Mouse (Mus musculus): Measurements from ENCODE around the gene Gpr83. TPM values are rescaled to one million over a fixed set of nuclear protein-coding genes. Genes with fewer than 3 reads are reported as not detected.

The Gpr83 gene
- polyA plus RNA-seq (2014; fragmentation: Nextera tagmentation; extraction: Ambion mirVana): 0.37 and 0.46 TPM in 2 replicates

DNA sequence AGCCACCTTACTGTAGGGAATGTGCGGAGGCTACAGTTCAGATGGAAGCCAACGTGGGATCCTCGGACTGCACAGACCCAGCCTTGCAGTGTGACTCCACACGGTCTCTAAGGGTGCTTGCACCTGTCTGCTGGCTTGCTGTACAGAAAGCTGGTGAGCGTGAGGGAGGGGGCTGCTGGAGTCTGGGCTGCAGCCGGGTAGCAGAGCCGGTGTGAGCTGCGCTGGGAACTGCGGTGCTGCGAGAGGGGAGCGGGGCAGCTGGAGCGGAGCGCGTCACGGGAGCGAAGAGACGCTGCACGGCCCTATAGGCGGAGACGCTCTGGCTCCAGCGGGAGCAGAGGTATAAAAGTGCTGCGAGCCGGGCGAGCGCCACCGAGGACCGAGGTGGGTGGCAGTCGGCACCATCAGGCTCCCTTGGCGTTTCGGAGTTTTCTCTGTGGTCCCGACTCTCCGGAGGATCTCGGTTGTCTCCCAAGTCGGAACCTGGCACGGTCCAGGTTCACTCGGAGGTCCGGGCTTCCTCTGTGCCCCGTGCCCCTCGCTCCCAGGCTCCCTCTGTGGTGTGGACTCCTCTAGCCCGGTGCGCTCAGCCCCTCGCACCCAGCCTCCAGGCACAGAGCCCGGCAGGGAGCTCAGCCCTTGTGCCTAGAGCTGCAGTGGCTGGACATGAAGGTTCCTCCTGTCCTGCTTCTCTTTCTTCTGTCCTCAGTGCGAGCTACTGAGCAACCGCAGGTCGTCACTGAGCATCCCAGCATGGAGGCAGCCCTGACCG lies at the start of gene Gpr83:
Gene Gpr83 (plus strand): TSS at position 343 of the 772 bp plus-strand sequence.
- Histone ChIP-seq H3K4me2 (replicated peaks; ENCODE audit: low read depth, low read length) (peak within 1 kb of the TSS; percentile 83), H3K9me3 (ENCODE audit: control insufficient read depth, low read length) (no peaks in the 10 kb centered on the region), H3K36me3 (ENCODE audit: control insufficient read depth, insufficient read depth, low read length) (no peaks in the 10 kb centered on the region), H3K9ac (ENCODE audit: low read depth, low read length) (peak within 1 kb of the TSS; percentile 51), H3K27me3 (ENCODE audit: control insufficient read depth, insufficient read depth, low read length) (peaks cover 29% of the 10 kb centered on the region), H3K27ac (ENCODE audit: low read depth, low read length) (no peak within 1 kb of the TSS), H3K4me1 (ENCODE audit: control insufficient read depth, insufficient read depth, low read length) (0 out of 2 replicates have a peak, but pooled peaks cover 2% of the 10 kb centered on the region), H3K4me3 (ENCODE audit: low read length) (peak within 1 kb of the TSS; percentile 43)
- peak; percentile 75 for ATAC-seq (ENCODE audit: low FRiP score, low TSS enrichment)
- WGBS: 2% methylated on average over 47 of the region's 47 CpGs

DNA sequence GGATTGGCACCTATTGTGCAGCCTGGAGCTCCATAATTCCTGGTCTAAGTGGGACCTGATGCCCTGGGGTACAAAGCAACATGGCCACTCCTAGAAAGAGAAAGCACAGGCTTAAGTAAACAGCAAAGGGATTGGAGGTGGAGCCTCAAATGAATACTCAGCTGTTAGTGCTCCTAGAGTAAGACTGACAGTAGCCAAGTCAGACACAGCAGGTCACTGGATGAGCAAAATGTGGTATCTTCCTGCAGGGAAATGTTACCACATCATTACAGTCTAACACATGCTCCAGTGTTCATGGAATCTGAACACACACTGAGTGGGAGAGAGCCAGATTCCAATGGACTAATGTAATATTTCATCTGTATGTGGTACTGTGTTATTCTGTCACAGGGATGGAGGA lies 38.6 kb upstream of the Gpr83 start:
- no peak overlapping the region for H3K4me3 ChIP-seq (ENCODE audit: low read length)
- no peaks in the 10 kb centered on the region for H3K4me1 ChIP-seq (ENCODE audit: control insufficient read depth, insufficient read depth, low read length)
- no peak overlapping the region for H3K4me2 ChIP-seq (replicated peaks; ENCODE audit: low read depth, low read length)
- H3K27ac ChIP-seq (ENCODE audit: low read depth, low read length): no peak overlapping the region
- no peaks in the 10 kb centered on the region for H3K27me3 ChIP-seq (ENCODE audit: control insufficient read depth, insufficient read depth, low read length)
- no peak for ATAC-seq (ENCODE audit: low FRiP score, low TSS enrichment)
- H3K36me3 ChIP-seq (ENCODE audit: control insufficient read depth, insufficient read depth, low read length): peaks cover 69% of the 10 kb centered on the region
- H3K9ac ChIP-seq (ENCODE audit: low read depth, low read length): no peak overlapping the region
- no peaks in the 10 kb centered on the region for H3K9me3 ChIP-seq (ENCODE audit: control insufficient read depth, low read length)

DNA sequence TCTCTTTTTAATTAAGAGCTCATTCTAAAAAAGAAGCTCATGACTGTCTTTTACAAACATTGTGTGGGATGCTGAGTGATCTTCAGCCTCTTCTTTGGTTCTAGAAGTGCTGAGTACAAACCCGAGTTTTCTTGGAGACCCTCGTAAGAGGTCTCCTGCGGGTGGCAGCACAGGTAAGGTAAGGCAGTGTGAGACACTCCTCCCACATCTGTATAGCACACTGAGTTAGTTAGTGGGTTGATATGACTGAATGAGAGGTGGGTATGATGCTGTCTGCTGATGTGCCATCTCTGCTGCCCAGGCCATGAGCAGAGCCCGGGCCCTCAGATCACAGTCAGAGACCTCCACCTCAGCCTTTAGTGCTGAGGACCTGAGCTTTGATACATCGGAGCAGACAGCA lies 35.2 kb upstream of the Gpr83 start:
- no peaks in the 10 kb centered on the region for H3K27me3 ChIP-seq (ENCODE audit: control insufficient read depth, insufficient read depth, low read length)
- H3K4me2 ChIP-seq (replicated peaks; ENCODE audit: low read depth, low read length): no peak overlapping the region
- peaks cover 54% of the 10 kb centered on the region for H3K36me3 ChIP-seq (ENCODE audit: control insufficient read depth, insufficient read depth, low read length)
- no peak overlapping the region for H3K4me3 ChIP-seq (ENCODE audit: low read length)
- 89% methylated on average over 5 of the region's 5 CpGs for WGBS
- no peaks in the 10 kb centered on the region for H3K4me1 ChIP-seq (ENCODE audit: control insufficient read depth, insufficient read depth, low read length)
- H3K9ac ChIP-seq (ENCODE audit: low read depth, low read length): no peak overlapping the region
- no peak overlapping the region for H3K27ac ChIP-seq (ENCODE audit: low read depth, low read length)
- no peak for ATAC-seq (ENCODE audit: low FRiP score, low TSS enrichment)
- H3K9me3 ChIP-seq (ENCODE audit: control insufficient read depth, low read length): no peaks in the 10 kb centered on the region

DNA sequence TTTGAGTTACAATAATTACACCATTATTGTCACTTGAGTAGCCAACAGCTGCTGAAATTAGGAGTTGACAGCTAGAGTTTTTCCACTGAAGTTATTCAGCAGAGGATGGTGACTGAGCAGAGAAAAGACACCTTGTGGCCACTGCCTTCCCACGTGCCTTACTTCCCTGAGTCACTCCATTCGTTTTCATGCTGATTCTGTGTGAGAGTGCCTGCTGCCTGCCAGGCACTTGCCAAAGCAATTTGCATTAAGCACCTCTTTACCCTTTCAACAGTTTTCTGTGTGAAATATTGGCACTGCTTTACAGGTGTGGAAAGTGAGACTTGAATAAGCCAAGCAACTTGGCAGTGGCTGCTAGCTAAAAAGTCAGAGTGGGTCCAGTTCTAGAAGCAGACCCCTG lies 32.1 kb upstream of the Gpr83 start:
- 66% methylated on average over 2 of the region's 2 CpGs for WGBS
- Histone ChIP-seq H3K4me3 (ENCODE audit: low read length) (no peak overlapping the region), H3K27me3 (ENCODE audit: control insufficient read depth, insufficient read depth, low read length) (no peaks in the 10 kb centered on the region), H3K4me2 (replicated peaks; ENCODE audit: low read depth, low read length) (no peak overlapping the region), H3K9me3 (ENCODE audit: control insufficient read depth, low read length) (no peaks in the 10 kb centered on the region), H3K36me3 (ENCODE audit: control insufficient read depth, insufficient read depth, low read length) (peaks cover 54% of the 10 kb centered on the region), H3K27ac (ENCODE audit: low read depth, low read length) (no peak overlapping the region), H3K9ac (ENCODE audit: low read depth, low read length) (no peak overlapping the region), H3K4me1 (ENCODE audit: control insufficient read depth, insufficient read depth, low read length) (no peaks in the 10 kb centered on the region)
- no peak for ATAC-seq (ENCODE audit: low FRiP score, low TSS enrichment)

DNA sequence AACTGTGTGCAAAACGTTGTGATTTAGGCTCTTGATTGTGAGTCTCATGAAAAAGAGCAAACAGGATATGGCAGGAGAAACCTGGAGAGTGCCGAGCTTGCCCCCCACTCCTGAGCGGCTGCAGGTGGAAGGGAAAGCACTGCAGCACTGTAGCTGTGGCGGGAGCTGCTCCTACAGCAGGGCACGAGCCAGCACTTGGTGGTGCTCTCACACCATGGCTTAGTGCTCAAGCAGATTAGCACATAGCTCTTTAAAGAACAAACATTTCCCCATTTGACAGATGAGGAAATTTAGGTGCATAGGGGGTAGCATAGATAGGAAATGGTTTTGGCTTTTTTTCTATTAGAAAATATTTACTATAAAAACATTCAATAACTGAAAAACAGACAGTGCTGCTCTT lies 28.0 kb upstream of the Gpr83 start:
- 84% methylated on average over 5 of the region's 5 CpGs for WGBS

DNA sequence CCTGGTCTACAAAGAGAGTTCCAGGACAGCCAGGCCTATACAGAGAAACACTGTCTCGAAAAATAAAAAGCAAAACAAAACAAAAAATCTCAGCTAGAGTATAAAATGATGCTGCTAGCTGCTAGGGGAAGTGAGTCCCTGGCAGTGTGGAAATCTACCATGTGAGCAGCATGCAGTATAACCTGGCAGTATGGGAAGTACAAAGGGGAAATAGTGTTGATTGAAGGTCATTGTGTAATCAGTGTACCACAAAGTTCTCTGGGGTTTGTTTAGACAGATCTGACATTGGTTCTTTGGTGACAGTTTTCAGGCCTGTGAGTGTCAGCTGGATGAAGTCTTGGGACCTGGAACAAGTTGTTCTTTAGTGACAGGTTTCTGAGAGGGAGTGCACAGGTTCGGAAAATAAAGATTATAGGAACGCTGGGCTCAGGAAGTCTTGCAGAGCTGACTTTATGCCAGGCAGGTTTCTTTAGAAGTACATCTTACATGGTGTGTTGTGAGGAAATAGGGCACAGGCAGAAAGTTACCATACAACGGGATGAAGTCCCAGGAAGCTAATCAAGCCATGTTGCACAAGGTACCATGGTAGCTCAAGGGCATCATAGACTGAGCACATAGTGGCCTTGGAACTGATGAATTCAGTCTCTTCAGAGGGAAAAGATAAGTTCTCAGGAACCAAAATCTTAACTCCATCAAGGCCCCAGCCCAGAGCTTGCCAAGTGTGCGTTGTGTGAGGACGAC lies 24.5 kb upstream of the Gpr83 start:
- no peaks in the 10 kb centered on the region for H3K27me3 ChIP-seq (ENCODE audit: control insufficient read depth, insufficient read depth, low read length)
- H3K36me3 ChIP-seq (ENCODE audit: control insufficient read depth, insufficient read depth, low read length): peaks cover 54% of the 10 kb centered on the region
- no peak overlapping the region for H3K27ac ChIP-seq (ENCODE audit: low read depth, low read length)
- no peak overlapping the region for H3K4me3 ChIP-seq (ENCODE audit: low read length)
- H3K9me3 ChIP-seq (ENCODE audit: control insufficient read depth, low read length): no peaks in the 10 kb centered on the region
- no peaks in the 10 kb centered on the region for H3K4me1 ChIP-seq (ENCODE audit: control insufficient read depth, insufficient read depth, low read length)
- no peak for ATAC-seq (ENCODE audit: low FRiP score, low TSS enrichment)
- 94% methylated on average over 6 of the region's 6 CpGs for WGBS
- H3K4me2 ChIP-seq (replicated peaks; ENCODE audit: low read depth, low read length): no peak overlapping the region
- no peak overlapping the region for H3K9ac ChIP-seq (ENCODE audit: low read depth, low read length)

More for the DNA sequence above, 28.0 kb upstream of the Gpr83 start:
- Histone ChIP-seq H3K4me2 (replicated peaks; ENCODE audit: low read depth, low read length) (no peak overlapping the region), H3K4me1 (ENCODE audit: control insufficient read depth, insufficient read depth, low read length) (no peaks in the 10 kb centered on the region), H3K27me3 (ENCODE audit: control insufficient read depth, insufficient read depth, low read length) (no peaks in the 10 kb centered on the region), H3K27ac (ENCODE audit: low read depth, low read length) (no peak overlapping the region), H3K9ac (ENCODE audit: low read depth, low read length) (no peak overlapping the region), H3K9me3 (ENCODE audit: control insufficient read depth, low read length) (no peaks in the 10 kb centered on the region), H3K4me3 (ENCODE audit: low read length) (no peak overlapping the region), H3K36me3 (ENCODE audit: control insufficient read depth, insufficient read depth, low read length) (peaks cover 72% of the 10 kb centered on the region)
- no peak for ATAC-seq (ENCODE audit: low FRiP score, low TSS enrichment)

DNA sequence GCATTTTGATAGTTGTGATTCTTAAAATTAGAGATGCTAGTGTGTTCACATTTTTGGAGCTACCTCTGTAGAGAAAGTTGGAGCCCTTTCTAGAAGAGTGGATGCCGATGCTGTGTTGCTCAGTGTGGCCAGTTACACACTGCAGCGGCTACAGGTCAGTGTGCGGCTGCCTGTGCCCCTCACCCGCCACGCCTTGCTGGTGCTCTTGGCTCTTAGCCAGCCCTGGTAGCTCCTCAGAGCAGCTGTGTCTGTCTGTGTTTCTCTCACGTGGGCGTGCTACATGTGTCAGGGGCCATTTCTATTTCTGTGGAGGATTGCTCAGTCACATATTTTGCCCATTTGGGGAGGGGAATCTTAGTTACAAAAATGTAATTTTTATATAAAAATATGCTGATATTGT lies 20.5 kb upstream of the Gpr83 start:
- WGBS: 47% methylated on average over 7 of the region's 7 CpGs
- no peak overlapping the region for H3K27ac ChIP-seq (ENCODE audit: low read depth, low read length)
- H3K9ac ChIP-seq (ENCODE audit: low read depth, low read length): no peak overlapping the region
- no peak overlapping the region for H3K4me3 ChIP-seq (ENCODE audit: low read length)
- H3K27me3 ChIP-seq (ENCODE audit: control insufficient read depth, insufficient read depth, low read length): no peaks in the 10 kb centered on the region
- no peak overlapping the region for H3K4me2 ChIP-seq (replicated peaks; ENCODE audit: low read depth, low read length)
- no peaks in the 10 kb centered on the region for H3K4me1 ChIP-seq (ENCODE audit: control insufficient read depth, insufficient read depth, low read length)
- H3K36me3 ChIP-seq (ENCODE audit: control insufficient read depth, insufficient read depth, low read length): peaks cover 19% of the 10 kb centered on the region
- ATAC-seq (ENCODE audit: low FRiP score, low TSS enrichment): 0 out of 2 replicates have a peak, but pooled peaks have one; percentile 49
- H3K9me3 ChIP-seq (ENCODE audit: control insufficient read depth, low read length): no peaks in the 10 kb centered on the region

DNA sequence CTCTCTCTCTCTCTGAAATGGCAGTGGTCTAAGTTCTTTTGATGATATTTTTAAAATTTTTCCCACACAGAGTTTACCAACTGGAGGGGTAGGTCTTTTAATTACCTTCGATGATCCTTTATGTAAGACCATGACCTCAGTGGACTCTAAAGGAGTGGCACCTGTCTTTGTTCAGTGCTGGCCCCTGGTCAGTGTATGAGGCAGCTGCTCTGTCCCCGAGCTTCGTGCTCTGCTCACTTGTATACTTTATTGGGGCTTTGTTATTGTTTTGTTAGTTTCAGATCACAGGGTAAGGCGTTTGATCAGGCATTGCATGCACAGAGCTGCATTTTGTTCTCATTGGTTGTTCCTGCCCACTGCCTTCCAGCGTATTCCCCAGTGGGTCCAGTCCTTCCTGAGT lies 20.0 kb upstream of the Gpr83 start:
- 48% methylated on average over 5 of the region's 5 CpGs for WGBS
- no peak for ATAC-seq (ENCODE audit: low FRiP score, low TSS enrichment)
- H3K36me3 ChIP-seq (ENCODE audit: control insufficient read depth, insufficient read depth, low read length): peaks cover 15% of the 10 kb centered on the region

More for the DNA sequence above, 20.0 kb upstream of the Gpr83 start:
- Histone ChIP-seq H3K27me3 (ENCODE audit: control insufficient read depth, insufficient read depth, low read length) (no peaks in the 10 kb centered on the region), H3K4me1 (ENCODE audit: control insufficient read depth, insufficient read depth, low read length) (no peaks in the 10 kb centered on the region), H3K4me2 (replicated peaks; ENCODE audit: low read depth, low read length) (no peak overlapping the region), H3K9me3 (ENCODE audit: control insufficient read depth, low read length) (no peaks in the 10 kb centered on the region), H3K9ac (ENCODE audit: low read depth, low read length) (no peak overlapping the region), H3K27ac (ENCODE audit: low read depth, low read length) (no peak overlapping the region), H3K4me3 (ENCODE audit: low read length) (no peak overlapping the region)

All from kidney, embryonic 14.5 days (tissue).